Mouse (Mus musculus) intestine, postnatal 0 days (tissue): ENCODE results near the gene Dctn3. TPM values are rescaled to one million over a fixed set of nuclear protein-coding genes. Genes with fewer than 3 reads are reported as not detected.

Source experiments
- ATAC-seq: fragments of 200-750 bp; cut with Nextera tagmentation; 2 replicates; pipeline ENCODE4 v1.8.0; 2017; ENCODE audit warnings: mild to moderate bottlenecking, moderate TSS enrichment, moderate library complexity
- H3K27ac ChIP-seq: fragments of 300-500 bp; sonication (generic); 2 replicates; pipeline ENCODE4 v1.5.1; 2014; ENCODE audit warnings: mild to moderate bottlenecking, low read depth, low read length, moderate library complexity
- H3K27me3 ChIP-seq: fragments of 300-500 bp; sonication (generic); replicated peaks from 2 replicates; pipeline ENCODE4 v1.6.1; 2014; ENCODE audit warnings: low read length, mixed read lengths; ENCODE audit not compliant: control insufficient read depth, insufficient read depth
- H3K36me3 ChIP-seq: fragments of 300-500 bp; sonication (generic); 2 replicates; pipeline ENCODE4 v1.6.1; 2014; ENCODE audit warnings: mild to moderate bottlenecking, moderate library complexity; ENCODE audit not compliant: control insufficient read depth, insufficient read depth
- H3K4me1 ChIP-seq: fragments of 300-500 bp; sonication (generic); replicated peaks from 2 replicates; pipeline ENCODE4 v1.6.1; 2014; ENCODE audit warnings: antibody characterized with exemption, low read length, mixed read lengths; ENCODE audit not compliant: control insufficient read depth, insufficient read depth
- H3K4me2 ChIP-seq: fragments of 300-500 bp; sonication (generic); replicated peaks from 2 replicates; pipeline ENCODE4 v1.6.1; 2014; ENCODE audit warnings: low read depth, mild to moderate bottlenecking, moderate library complexity
- H3K4me3 ChIP-seq: fragments of 300-500 bp; sonication (generic); 2 replicates; pipeline ENCODE4 v1.5.1; 2014; ENCODE audit warnings: low read depth, low read length
- H3K9ac ChIP-seq: fragments of 300-500 bp; sonication (generic); 2 replicates; pipeline ENCODE4 v1.6.1; 2014; ENCODE audit warnings: mild to moderate bottlenecking, low read depth, low read length
- H3K9me3 ChIP-seq: fragments of 300-500 bp; sonication (generic); 2 replicates; pipeline ENCODE4 v1.6.1; 2016; ENCODE audit warnings: mixed run types; ENCODE audit not compliant: control insufficient read depth
- CTCF ChIP-seq: sonication (generic); IDR thresholded peaks from 2 replicates; pipeline ENCODE4 v1.5.1; 2016; ENCODE audit warnings: low read depth, mild to moderate bottlenecking, control low read depth, antibody characterized with exemption, moderate library complexity
- WGBS: fragments of 180-500 bp; shearing (Covaris S2); extraction: QIAGEN DNeasy Blood & Tissue Kit; methylation state at CpG from one replicate; pipeline ENCODE4 v1.1.7; 2014; 5-methylcytosine and 5-hydroxymethylcytosine counted together
- polyA plus RNA-seq: library from polyadenylated mRNA; unstranded; fragments of >200 nt; fragmentation: Nextera tagmentation; extraction: Ambion mirVana; gene quantifications from 2 replicates; pipeline ENCODE4 v1.2.1, GENCODE M21; 2015

Dctn3 gene
- polyA plus RNA-seq, 1 experiment from 2014 or later, result 144 TPM

DNA sequence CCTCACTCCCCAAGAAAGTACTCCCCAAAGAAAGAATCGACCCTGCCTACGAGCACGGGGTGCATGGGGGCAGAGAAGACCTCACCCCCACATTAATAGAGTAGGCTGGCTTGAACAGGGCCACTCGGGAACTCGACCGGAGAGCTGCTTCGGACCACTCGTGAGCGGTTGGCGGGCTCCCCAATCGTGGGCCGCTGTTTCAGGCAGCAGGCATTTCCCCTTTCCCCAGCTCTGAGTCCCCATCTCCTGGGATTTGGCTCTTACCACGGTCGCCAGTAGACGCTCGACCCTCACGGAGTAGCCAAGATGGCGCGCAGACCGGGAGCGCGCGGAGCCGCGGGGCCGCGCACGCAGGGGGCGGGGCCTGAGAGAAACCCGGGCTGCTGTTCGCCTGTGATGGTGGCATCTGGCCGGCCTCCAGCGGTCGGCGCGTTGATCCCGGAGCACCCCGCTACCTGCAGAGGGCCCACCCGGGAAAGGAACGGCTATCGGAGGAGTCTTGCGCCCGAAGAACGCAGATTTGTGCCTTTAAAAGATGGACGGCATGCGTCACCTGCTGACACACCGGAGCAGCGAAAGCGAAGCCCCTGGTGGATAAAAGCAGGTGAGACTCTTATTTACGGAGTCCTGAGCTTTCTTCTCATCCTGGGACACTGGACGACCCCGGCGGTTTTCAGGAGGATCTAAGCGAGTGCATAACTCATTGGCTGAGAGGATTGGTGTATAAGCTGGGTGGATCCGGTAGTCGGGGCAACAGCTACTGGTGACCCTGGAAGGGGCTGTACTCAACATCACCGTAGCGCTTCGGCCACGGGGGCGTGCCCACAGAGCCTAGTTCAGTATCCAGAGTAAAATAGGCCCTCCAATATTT is 9.5 kb downstream of the Dctn3 start, which contains the start of gene Rpp25l:
Gene Rpp25l (minus strand): TSS at position 338 of the 871 bp plus-strand sequence.
- H3K4me3 ChIP-seq, result peak within 1 kb of the TSS; percentile 85
- peaks cover 4% of the 10 kb centered on the region; the same call in 1 of the 2 replicates for H3K4me1 ChIP-seq
- peak within 1 kb of the TSS; percentile 67 for H3K4me2 ChIP-seq
- peak within 1 kb of the TSS; percentile 61 for H3K27ac ChIP-seq
- peak; percentile 79 for ATAC-seq
- WGBS, result under 1% methylated on average over 61 of the region's 61 CpGs
- no peaks in the 10 kb centered on the region for H3K9me3 ChIP-seq
- peaks cover 24% of the 10 kb centered on the region for H3K36me3 ChIP-seq
- peak within 1 kb of the TSS; percentile 82 for H3K9ac ChIP-seq
- peak; percentile 54 for TF ChIP-seq CTCF
- no peaks in the 10 kb centered on the region for H3K27me3 ChIP-seq

DNA sequence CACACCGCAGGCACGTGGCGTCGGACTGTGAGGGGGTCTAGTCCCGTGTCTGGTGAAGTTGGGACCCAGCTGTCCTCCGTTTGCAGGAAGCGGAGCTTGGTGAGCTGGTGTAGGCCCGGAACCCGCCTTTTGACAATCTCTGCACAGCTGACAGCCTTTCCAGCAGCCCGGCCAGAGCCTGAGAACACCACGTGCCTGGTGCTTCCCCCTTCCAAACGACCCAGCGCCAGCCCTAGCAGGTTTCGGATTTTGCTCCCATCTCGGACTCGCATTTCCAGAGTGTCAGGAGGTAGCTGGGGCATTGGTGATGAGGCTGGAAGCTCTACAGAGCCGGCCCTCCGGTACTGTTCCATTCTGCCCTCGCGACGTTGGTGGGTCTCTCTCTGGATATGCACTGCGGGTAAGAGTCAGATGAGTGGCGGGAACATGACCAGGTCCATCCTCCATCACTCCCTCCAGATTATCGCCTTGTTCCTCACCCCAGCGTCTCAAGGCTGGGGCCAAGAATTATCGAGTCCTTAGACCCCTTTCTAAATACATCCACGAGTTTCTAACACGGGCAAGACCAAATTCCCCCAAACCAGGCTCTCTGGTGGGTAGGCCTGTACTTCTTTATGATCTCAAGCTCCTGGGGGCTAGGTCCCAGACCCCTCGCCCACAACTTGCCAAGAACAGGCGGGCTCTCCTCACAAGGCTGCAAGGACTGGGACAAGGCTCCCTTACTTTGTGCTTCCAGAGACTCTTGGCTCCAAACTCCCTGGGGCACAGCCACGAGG is 10.4 kb downstream of the Dctn3 start:
- peak; percentile 6; the same call in 1 of the 2 replicates for ATAC-seq
- peaks cover 15% of the 10 kb centered on the region for H3K36me3 ChIP-seq
- TF ChIP-seq CTCF, result no peak

DNA sequence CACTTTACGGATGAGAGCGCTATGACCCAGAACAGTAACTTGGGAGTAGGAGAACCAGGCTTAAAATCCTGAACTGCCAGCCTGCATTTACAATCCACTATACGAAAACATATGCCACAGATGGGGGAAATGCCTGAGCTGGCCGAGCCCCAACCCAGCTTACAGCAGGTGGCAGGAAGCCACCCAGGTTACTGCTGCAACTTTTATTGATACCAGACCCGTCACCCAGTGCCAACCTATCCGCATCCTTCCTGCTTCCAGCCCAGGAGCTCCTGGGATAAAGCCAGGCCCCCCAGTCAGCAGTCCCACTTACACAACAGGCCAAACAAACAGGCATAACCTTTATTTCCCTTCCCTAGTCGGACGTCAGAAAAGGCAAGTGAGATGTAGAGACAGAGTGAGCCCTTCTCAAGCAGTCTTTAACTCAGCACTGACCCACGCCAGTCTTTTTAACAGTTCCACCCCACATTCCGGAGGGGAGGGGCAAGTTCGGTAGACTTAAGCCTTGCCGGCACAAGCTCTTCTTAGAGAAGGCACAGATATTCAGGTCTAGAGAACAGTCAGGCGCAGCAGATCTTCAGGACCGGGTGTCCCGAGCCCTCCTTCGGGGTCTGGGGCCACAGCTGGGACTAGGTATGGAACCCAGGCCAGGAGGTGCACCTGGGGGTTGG is 11.1 kb downstream of the Dctn3 start:
- Histone ChIP-seq H3K27me3 (no peaks in the 10 kb centered on the region), H3K36me3 (peaks cover 9% of the 10 kb centered on the region), H3K4me2 (peak overlapping the region; percentile 67), H3K27ac (no peak overlapping the region), H3K4me1 (peaks cover 4% of the 10 kb centered on the region; the same call in 1 of the 2 replicates), H3K4me3 (peak overlapping the region; percentile 85), H3K9ac (peak overlapping the region; percentile 82), H3K9me3 (no peaks in the 10 kb centered on the region)
- TF ChIP-seq CTCF, result no peak
- WGBS, result 70% methylated on average over 16 of the region's 16 CpGs
- no peak for ATAC-seq

More for the DNA sequence above, 10.4 kb downstream of the Dctn3 start:
- peak overlapping the region; percentile 67 for H3K4me2 ChIP-seq
- WGBS, result 37% methylated on average over 31 of the region's 31 CpGs
- H3K9me3 ChIP-seq, result no peaks in the 10 kb centered on the region
- H3K27me3 ChIP-seq, result no peaks in the 10 kb centered on the region
- H3K9ac ChIP-seq, result peak overlapping the region; percentile 82
- H3K4me3 ChIP-seq, result peak overlapping the region; percentile 85
- H3K27ac ChIP-seq, result peak overlapping the region; percentile 61; the same call in 1 of the 2 replicates
- H3K4me1 ChIP-seq, result peaks cover 4% of the 10 kb centered on the region; the same call in 1 of the 2 replicates

DNA sequence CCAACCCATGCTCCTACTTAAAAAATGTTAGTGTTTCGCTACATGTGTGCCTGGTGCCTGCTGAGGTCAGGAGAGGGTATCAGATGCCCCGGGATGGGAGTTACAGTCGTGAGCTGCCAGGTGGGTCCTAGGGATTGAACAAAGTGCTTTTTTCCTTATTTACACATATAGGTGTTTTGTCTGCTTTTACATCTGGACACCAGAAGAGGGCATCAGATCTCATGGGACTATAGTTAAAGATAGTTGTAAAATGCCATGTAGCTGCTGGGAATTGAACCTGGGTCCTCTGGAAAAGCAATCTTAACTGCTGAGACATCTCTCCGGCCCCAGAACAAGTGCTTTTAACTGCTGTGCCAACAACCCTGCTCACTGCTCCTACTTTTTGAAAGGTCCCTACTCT is 12.7 kb downstream of the Dctn3 start:
- no peak overlapping the region for H3K27ac ChIP-seq
- H3K4me3 ChIP-seq, result no peak overlapping the region
- peak; percentile 47 for TF ChIP-seq CTCF
- H3K4me1 ChIP-seq, result peaks cover 4% of the 10 kb centered on the region; the same call in 1 of the 2 replicates
- no peak overlapping the region for H3K9ac ChIP-seq
- ATAC-seq, result no peak
- no peak overlapping the region for H3K4me2 ChIP-seq
- H3K36me3 ChIP-seq, result no peaks in the 10 kb centered on the region
- 64% methylated on average over 4 of the region's 4 CpGs for WGBS
- no peaks in the 10 kb centered on the region for H3K27me3 ChIP-seq
- H3K9me3 ChIP-seq, result no peaks in the 10 kb centered on the region

DNA sequence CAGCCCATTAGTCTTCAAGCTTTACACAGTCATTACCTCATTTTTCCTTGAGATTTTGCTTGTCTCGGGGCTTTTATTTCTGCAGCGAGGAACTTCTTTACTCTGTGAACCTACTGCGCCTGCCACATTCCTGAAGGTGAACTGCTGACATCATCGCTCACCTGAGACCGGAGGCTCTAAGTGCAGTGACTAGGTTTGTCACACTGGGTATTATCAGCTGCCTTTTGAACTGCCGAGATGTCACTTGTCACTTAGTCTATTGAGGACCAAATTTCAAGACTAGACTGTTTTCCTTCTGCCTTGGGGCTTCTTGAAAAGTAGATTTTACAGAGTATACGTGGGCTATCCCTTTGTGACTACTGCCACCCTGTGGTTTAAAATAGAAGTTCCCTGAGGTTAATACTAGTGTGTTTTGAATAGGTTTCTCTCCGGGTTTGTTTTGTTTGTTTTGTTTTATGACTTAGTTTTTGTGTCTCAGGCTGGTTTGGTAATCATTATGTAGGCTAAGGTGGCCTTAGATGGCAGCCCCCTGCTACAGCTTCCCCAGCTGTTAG is 14.7 kb downstream of the Dctn3 start:
- no peaks in the 10 kb centered on the region for H3K27me3 ChIP-seq
- no peaks in the 10 kb centered on the region for H3K9me3 ChIP-seq
- TF ChIP-seq CTCF, result peak; percentile 79
- H3K4me2 ChIP-seq, result peak overlapping the region; percentile 43
- peak; percentile 68 for ATAC-seq
- no peak overlapping the region; the same call in none of the 2 replicates for H3K27ac ChIP-seq
- no peak overlapping the region for H3K9ac ChIP-seq
- H3K36me3 ChIP-seq, result no peaks in the 10 kb centered on the region
- H3K4me3 ChIP-seq, result no peak overlapping the region
- peaks cover 4% of the 10 kb centered on the region; the same call in 1 of the 2 replicates for H3K4me1 ChIP-seq
- 21% methylated on average over 8 of the region's 8 CpGs for WGBS
